Mouse (Mus musculus) c-Kit-positive CD71-negative TER-119-negative erythroid progenitor cells, embryonic 14.5 days (primary cell): ENCODE measurements around the gene Ccdc78.

Experiments
- DNase-seq: peaks from one replicate; pipeline ENCODE4 v3.0.0-alpha.2; 2013; ENCODE audit warnings: low read depth

Ccdc78 gene

GRCm38 (mm10) chr17:25810890-25811289 is 24.5 kb downstream of the Ccdc78 start:
- DNase-seq, result no peak

GRCm38 (mm10) chr17:25813471-25813870 is 27.1 kb downstream of the Ccdc78 start:
- peak; percentile 80 for DNase-seq

- DNase-seq, result no peak
Measured at GRCm38 (mm10) chr17:25817662-25818061, 31.3 kb downstream of the Ccdc78 start.

GRCm38 (mm10) chr17:25818851-25819780 is 32.7 kb downstream of the Ccdc78 start:
- DNase-seq, result no peak

GRCm38 (mm10) chr17:25823452-25823851 is 37.1 kb downstream of the Ccdc78 start, which contains the start of gene Wdr24:
Gene Wdr24, plus strand, starts transcription at chr17:25823627.
- peak; percentile 82 for DNase-seq

- DNase-seq, result no peak
Measured at GRCm38 (mm10) chr17:25824362-25825142, 38.2 kb downstream of the Ccdc78 start.

GRCm38 (mm10) chr17:25825311-25825710 is 38.9 kb downstream of the Ccdc78 start:
- DNase-seq, result no peak

- DNase-seq, result no peak
Measured at GRCm38 (mm10) chr17:25825984-25826570, 39.7 kb downstream of the Ccdc78 start.

- no peak for DNase-seq
Measured at GRCm38 (mm10) chr17:25827011-25827410, 40.6 kb downstream of the Ccdc78 start.

- no peak for DNase-seq
Measured at GRCm38 (mm10) chr17:25827546-25828222, 41.3 kb downstream of the Ccdc78 start.

- DNase-seq, result no peak
Measured at GRCm38 (mm10) chr17:25828223-25828594, 41.8 kb downstream of the Ccdc78 start.

GRCm38 (mm10) chr17:25828712-25829557 is 42.6 kb downstream of the Ccdc78 start, which contains the start of gene Jmjd8:
Gene Jmjd8, plus strand, starts transcription at chr17:25828867.
- peak; percentile 67 for DNase-seq

- DNase-seq, result no peak
Measured at GRCm38 (mm10) chr17:25829558-25830017, 43.2 kb downstream of the Ccdc78 start.

GRCm38 (mm10) chr17:25830200-25830753 is 43.9 kb downstream of the Ccdc78 start:
- DNase-seq, result no peak

GRCm38 (mm10) chr17:25830806-25831431 is 44.5 kb downstream of the Ccdc78 start:
- DNase-seq, result no peak

- DNase-seq, result no peak
Measured at GRCm38 (mm10) chr17:25831451-25832281, 45.3 kb downstream of the Ccdc78 start.

- peak; percentile 97 for DNase-seq
Measured at GRCm38 (mm10) chr17:25832436-25833290, 46.3 kb downstream of the Ccdc78 start.

GRCm38 (mm10) chr17:25833291-25833663 is 46.9 kb downstream of the Ccdc78 start, which contains the start of gene Stub1:
Gene Stub1, minus strand, starts transcription at chr17:25833404.
- DNase-seq, result peak; percentile 64
